Mouse (Mus musculus): ENCODE results near the gene Grap2.

Gene Grap2

DNA sequence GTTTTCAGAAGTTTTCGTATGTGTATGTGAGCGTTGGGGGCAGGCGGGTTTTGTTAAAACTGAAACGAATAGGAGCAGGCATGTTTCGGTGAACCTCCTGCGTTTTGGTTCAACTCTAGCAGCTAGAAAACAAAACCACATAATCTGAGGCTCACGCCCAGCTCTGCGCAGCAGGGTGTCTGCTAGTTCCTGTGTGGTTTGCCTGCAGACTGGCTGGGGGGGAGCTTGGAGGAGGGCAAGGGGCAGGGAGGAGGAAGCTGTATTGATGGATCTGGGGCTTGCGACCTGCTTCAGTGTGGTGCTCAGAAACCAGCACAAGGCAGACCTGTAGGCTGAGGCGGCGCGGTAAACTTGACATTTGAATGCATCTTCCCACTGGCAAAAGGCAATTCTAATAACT lies at the start of gene Grap2:
TSS of gene Grap2 (plus strand) at position 304 of the 400 bp plus-strand sequence.
- no peak for ATAC-seq (ENCODE audit: low TSS enrichment)

DNA sequence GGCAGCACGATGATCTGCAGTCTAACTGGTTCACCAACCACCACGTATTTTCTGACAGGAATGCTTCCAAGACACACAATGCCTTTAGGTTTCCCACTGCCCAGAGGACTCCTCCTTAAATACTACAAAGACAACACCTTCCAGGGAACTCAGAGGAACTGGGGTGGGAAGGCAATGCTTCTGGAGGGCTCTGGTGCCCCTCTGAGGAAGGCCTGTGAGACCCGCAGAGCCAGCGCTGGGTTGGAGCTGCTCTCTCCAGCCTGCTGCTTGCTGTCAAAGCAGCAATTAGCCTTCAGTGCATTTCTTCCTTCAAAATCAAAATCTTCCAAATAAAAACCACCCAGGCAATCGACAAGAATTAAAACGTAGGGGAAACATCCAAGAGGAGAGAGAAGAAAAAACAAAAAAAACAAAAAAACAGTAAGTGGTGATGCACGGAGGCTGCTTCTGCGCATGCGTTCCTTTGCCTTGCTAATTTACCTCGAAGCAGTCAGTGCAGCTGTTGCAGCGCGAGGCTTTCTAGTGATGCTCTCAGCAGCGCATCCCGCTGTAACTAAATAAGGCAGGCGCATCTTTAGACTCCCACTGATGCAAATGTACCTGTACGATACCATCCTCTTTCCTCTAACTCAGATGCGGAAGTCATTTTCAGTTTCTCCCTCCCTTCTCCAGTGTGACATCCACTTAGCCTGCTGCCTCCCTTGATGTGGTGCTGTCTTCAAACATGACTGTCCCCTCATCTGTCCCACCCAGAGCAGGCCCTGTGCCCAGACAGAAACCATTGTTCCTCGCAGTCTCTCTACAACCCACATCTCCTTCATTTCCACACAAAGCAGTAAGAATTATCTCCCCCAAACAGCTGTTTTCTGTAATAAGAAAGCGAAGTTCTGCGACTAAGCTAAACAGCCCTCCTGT lies 42.2 kb upstream of the Grap2 start:
- ATAC-seq (ENCODE audit: low TSS enrichment), result peak; percentile 47; the same call in 1 of the 2 replicates

- ATAC-seq (ENCODE audit: low TSS enrichment), result no peak
Observed at GRCm38 (mm10) chr15:80531026-80531425, 41.4 kb upstream of the Grap2 start.

- ATAC-seq (ENCODE audit: low TSS enrichment), result no peak
Observed at GRCm38 (mm10) chr15:80532281-80533072, 39.9 kb upstream of the Grap2 start.

- peak; percentile 72 for ATAC-seq (ENCODE audit: low TSS enrichment)
Observed at GRCm38 (mm10) chr15:80533274-80533673, 39.1 kb upstream of the Grap2 start.

- ATAC-seq (ENCODE audit: low TSS enrichment), result peak; percentile 53; the same call in 1 of the 2 replicates
Observed at GRCm38 (mm10) chr15:80536051-80536450, 36.3 kb upstream of the Grap2 start.

- no peak for ATAC-seq (ENCODE audit: low TSS enrichment)
Observed at GRCm38 (mm10) chr15:80538075-80538474, 34.3 kb upstream of the Grap2 start.

DNA sequence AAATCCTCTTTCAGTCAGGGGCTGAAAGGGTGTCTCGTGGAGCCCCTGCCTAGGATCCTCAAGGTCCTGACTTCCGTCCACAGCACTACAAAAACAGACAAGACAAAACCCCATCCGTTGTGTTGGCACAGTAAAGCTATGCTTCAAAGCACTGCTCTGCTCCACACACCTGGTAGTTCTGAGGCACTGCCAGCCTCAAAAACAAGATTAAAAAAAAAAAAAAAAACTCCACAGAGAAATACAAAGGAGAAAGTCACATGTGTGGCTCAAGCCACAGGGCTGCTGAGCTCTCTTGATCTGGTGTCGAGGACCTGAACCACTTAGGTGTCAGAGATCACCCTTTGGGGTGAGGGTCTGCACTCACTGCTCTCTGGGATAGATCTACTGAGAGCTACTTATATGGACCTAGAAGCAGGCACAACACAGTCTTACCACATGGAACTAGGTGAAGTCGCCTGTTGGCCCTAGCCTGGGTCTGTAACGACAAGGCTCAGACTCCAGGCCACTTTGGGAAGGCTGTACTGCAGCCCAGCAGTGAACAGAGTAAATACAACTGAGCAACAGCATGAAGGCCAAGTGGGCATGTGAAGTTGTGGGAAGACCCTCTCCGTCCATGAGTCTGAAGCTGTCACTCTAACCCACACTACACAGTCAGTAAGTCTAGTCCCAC lies 33.6 kb upstream of the Grap2 start:
- no peak for ATAC-seq (ENCODE audit: low TSS enrichment)

- no peak for ATAC-seq (ENCODE audit: low TSS enrichment)
Observed at GRCm38 (mm10) chr15:80544115-80544514, 28.3 kb upstream of the Grap2 start.

DNA sequence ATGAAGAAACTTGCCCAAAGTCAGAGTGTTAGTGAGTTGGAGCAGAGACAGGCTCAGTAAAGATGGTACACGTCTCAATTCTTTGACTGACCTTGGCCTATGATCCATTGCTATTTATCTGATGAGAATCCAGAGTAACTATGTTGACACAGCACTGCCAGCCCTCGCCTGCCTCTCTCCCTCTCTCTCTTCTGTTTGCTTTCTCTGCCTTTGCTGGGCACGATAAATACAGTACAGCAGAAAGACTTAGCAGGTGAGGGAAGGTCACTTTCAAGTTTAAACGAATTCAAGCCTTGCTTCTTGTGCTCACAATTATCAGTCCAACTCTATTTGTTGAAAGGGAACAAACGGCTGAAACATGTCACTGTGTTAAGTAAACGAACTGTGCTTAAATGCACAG lies 27.0 kb upstream of the Grap2 start:
- ATAC-seq (ENCODE audit: low TSS enrichment), result no peak

DNA sequence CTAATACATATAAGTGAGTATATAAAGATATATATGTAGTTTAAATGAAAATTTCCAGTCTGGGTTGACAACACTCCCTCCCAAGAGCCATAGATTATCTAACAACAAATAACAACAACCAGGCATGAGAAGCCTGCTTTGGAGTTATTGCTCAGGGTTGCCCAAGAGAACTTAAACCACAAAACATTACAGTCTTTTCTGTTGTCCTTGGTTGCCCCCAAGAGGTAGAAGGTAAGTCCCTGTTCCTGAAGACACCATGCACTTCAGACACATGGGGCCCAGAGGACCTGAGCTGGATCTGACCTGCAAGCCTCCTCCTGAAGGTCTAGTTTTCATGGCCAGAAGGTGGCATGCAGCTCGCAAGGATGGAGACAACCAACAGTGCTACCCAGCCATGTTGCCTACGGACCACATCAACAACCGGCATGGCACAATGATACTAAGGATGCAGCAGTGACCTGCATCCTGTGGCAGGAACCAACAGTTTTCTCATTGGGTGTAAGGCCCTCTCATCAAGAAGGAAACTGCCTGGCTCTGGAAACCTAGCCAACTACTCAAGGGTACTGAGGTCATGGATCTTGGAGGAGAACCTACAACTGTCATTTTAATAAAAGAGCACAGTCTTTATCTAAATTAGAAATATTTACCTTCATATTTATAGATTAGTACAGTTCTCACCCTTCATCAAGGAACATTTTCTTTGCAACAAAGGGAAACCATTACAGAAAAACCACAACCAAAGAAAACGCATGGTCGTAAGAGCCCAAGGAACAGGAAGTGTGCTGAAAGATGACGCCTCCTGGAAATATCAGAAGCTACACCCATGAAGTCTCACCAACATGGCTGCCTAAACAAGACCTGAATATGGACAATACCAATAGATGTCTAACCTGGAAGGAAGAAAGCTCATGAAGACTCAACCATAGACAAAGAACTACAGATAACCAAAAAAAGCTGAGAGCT lies 17.3 kb upstream of the Grap2 start:
- no peak for ATAC-seq (ENCODE audit: low TSS enrichment)

GRCm38 (mm10) chr15:80556021-80556420 lies 16.4 kb upstream of the Grap2 start:
- no peak for ATAC-seq (ENCODE audit: low TSS enrichment)

- ATAC-seq (ENCODE audit: low TSS enrichment), result no peak
Observed at GRCm38 (mm10) chr15:80557745-80558144, 14.6 kb upstream of the Grap2 start.

- ATAC-seq (ENCODE audit: low TSS enrichment), result no peak
Observed at GRCm38 (mm10) chr15:80559534-80559933, 12.9 kb upstream of the Grap2 start.

DNA sequence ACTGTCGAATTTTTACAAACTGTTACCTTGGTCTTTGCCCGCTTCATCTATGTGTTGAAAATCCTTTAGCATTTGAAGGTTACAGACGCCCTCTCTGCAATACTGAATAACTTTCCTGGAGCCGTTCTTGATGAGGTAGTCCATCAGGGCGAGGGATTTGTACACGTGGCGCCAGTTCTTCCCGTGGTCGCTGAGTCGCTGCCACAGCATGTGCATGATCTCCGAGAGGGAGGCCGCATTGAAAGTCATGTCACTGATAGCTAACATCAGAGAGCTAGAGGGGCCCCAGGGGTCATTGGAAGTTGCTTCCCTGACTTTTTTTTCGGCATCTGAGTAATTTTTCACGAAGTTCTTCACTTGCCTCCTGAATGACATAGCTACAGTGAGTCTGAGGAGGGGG lies 12.4 kb upstream of the Grap2 start:
- ATAC-seq (ENCODE audit: low TSS enrichment), result no peak

- no peak for ATAC-seq (ENCODE audit: low TSS enrichment)
Observed at GRCm38 (mm10) chr15:80560646-80561580, 11.5 kb upstream of the Grap2 start.

GRCm38 (mm10) chr15:80562446-80562845 lies 9.9 kb upstream of the Grap2 start:
- ATAC-seq (ENCODE audit: low TSS enrichment), result no peak

DNA sequence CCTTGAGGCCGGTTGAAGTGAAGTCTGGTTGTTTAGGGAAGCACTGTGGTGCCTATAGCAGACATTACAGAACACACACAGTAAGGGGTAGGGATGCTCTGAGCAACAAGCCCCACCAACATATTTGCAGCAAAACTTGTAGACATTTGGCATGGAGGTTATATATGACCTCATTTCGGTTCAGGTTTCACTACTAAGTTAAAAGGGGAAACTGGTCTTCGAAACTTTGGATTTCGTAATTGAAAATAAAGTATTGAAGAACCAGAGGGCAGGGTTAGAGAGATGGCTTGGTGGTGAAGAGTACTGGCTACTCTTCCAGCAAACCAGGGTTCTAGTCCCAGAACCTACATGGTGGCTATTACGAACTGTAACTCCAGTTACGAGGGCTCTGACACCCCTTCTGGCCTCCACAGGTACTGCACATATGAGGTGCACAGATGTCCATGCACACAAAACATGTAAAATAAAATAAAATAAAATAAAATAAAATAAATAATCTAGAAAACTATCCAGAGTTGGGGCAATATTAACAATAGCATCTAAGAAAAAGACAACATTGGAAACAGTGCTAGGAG lies 8.7 kb upstream of the Grap2 start:
- no peak for ATAC-seq (ENCODE audit: low TSS enrichment)

DNA sequence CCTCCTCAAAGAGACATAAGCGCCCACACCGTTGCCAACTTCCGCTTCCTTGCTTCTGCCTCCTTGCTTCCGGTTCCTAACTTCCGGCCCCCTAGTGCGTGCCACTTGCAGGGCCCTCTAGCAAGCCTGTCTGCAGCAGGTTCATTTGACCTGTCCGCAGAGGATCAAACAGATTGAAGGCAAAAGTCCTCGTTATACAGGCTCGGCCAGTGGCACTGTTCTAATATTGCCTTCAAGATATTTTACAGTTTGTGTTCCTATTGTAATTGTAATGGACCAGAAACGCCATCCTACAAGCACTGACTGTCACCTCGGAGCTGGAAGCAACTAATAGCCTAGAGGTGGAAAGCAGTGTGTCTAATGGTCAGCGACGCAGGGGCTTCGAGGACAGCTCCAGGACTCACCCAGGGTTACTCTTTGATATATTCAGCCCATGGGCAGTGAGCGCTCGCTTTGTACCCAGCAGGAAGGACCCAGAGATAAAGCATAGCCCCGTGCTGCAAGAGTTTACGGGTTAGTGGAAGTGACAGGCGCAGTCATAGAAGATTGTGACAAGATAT lies 7.2 kb upstream of the Grap2 start, which contains the start of gene Enthd1:
TSS of gene Enthd1 (minus strand) at position 51 of the 560 bp plus-strand sequence.
- no peak for ATAC-seq (ENCODE audit: low TSS enrichment)

All from frontal cortex, adult (tissue).